Mouse (Mus musculus) bone marrow, adult 2 months (tissue): Measurements from ENCODE around the gene Mok.

Experiments
- CTCF ChIP-seq: fragments of 200-500 bp; IDR thresholded peaks from 2 replicates; pipeline ENCODE4 v1.5.1; 2011; ENCODE audit warnings: low read length, control low read depth; ENCODE audit not compliant: control insufficient read depth, insufficient read depth
- POLR2A ChIP-seq: fragments of 200-500 bp; IDR thresholded peaks from 2 replicates; pipeline ENCODE4 v1.6.1; 2011; ENCODE audit warnings: low read depth, mild to moderate bottlenecking, control low read depth, low read length, borderline replicate concordance; ENCODE audit not compliant: control insufficient read depth

DNA sequence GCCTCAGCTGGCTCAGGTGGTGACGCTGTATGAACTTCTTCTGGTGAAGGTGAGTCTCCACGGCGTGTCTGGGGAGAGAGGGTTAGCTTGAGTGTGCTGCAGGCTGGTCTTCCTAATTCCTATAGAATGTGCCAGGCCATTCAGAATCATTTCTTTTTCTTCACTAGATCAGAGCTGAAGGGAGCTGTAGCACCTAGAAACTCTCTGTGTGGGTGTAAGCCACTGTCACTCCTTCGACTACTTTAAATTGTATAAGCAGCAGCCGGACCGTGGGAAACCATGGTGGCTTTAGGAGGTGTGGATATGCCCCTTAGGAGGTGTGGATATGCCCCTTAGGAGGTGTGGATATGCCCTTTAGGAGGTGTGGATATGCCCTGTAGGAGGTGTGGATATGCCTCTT lies 23.3 kb upstream of the Mok start:
- TF ChIP-seq CTCF (no peak), POLR2A (no peak)
